Mouse (Mus musculus) splenic B cell, adult 2 months (primary cell): Measurements from ENCODE around the gene Izumo1.

Experiments used
- DNase-seq: peaks from one replicate; pipeline ENCODE4 v3.0.0-alpha.2; 2011; ENCODE audit warnings: low read depth, low spot score
- H3K27me3 ChIP-seq: 2 replicates; pipeline ENCODE4 v1.6.1; 2012; ENCODE audit warnings: mild to moderate bottlenecking, low read length, moderate library complexity, mixed read lengths; ENCODE audit not compliant: control insufficient read depth, poor library complexity, insufficient read depth, severe bottlenecking
- H3K36me3 ChIP-seq: 2 replicates; pipeline ENCODE4 v1.6.1; 2012; ENCODE audit warnings: mild to moderate bottlenecking, low read length, moderate library complexity, mixed read lengths; ENCODE audit not compliant: control insufficient read depth, poor library complexity, insufficient read depth, severe bottlenecking

Gene Izumo1

GRCm38 (mm10) chr7:45630064-45630907, 8.7 kb downstream of the Izumo1 start:
- no peaks in the 10 kb centered on the region for H3K36me3 ChIP-seq
- DNase-seq = no peak
- H3K27me3 ChIP-seq = no peaks in the 10 kb centered on the region

- Histone ChIP-seq H3K27me3 (no peaks in the 10 kb centered on the region), H3K36me3 (no peaks in the 10 kb centered on the region)
- no peak for DNase-seq
These were observed 10.9 kb downstream of the Izumo1 start for GRCm38 (mm10) chr7:45632499-45632898.

GRCm38 (mm10) chr7:45634946-45635681, 13.5 kb downstream of the Izumo1 start:
- no peaks in the 10 kb centered on the region for H3K36me3 ChIP-seq
- no peaks in the 10 kb centered on the region for H3K27me3 ChIP-seq
- DNase-seq = peak; percentile 87

- Histone ChIP-seq H3K27me3 (no peaks in the 10 kb centered on the region), H3K36me3 (no peaks in the 10 kb centered on the region)
- DNase-seq = no peak
These were observed 14.4 kb downstream of the Izumo1 start for GRCm38 (mm10) chr7:45635711-45636688.

- no peaks in the 10 kb centered on the region for H3K36me3 ChIP-seq
- DNase-seq = no peak
- no peaks in the 10 kb centered on the region for H3K27me3 ChIP-seq
These were observed 16.1 kb downstream of the Izumo1 start for GRCm38 (mm10) chr7:45637710-45638109.

- DNase-seq = no peak
- H3K36me3 ChIP-seq = no peaks in the 10 kb centered on the region
- H3K27me3 ChIP-seq = no peaks in the 10 kb centered on the region
These were observed 17.2 kb downstream of the Izumo1 start for GRCm38 (mm10) chr7:45638623-45639401.

GRCm38 (mm10) chr7:45639561-45640027, 18.0 kb downstream of the Izumo1 start, which contains the start of gene Mamstr:
Gene Mamstr, plus strand, starts transcription at chr7:45639977.
- DNase-seq = no peak
- no peaks in the 10 kb centered on the region for H3K36me3 ChIP-seq
- H3K27me3 ChIP-seq = no peaks in the 10 kb centered on the region

- DNase-seq = no peak
- Histone ChIP-seq H3K36me3 (no peaks in the 10 kb centered on the region), H3K27me3 (no peaks in the 10 kb centered on the region)
These were observed 18.8 kb downstream of the Izumo1 start for GRCm38 (mm10) chr7:45640191-45640957.

- no peak for DNase-seq
- H3K36me3 ChIP-seq = no peaks in the 10 kb centered on the region
- H3K27me3 ChIP-seq = no peaks in the 10 kb centered on the region
These were observed 19.9 kb downstream of the Izumo1 start for GRCm38 (mm10) chr7:45641391-45642040.

GRCm38 (mm10) chr7:45642083-45642482, 20.5 kb downstream of the Izumo1 start:
- H3K36me3 ChIP-seq = no peaks in the 10 kb centered on the region
- H3K27me3 ChIP-seq = no peaks in the 10 kb centered on the region
- no peak for DNase-seq

GRCm38 (mm10) chr7:45642503-45643255, 21.1 kb downstream of the Izumo1 start:
- DNase-seq = no peak
- Histone ChIP-seq H3K36me3 (no peaks in the 10 kb centered on the region), H3K27me3 (no peaks in the 10 kb centered on the region)

GRCm38 (mm10) chr7:45643441-45644178, 22.0 kb downstream of the Izumo1 start:
- H3K36me3 ChIP-seq = no peaks in the 10 kb centered on the region
- no peaks in the 10 kb centered on the region for H3K27me3 ChIP-seq
- peak; percentile 84 for DNase-seq
